Mouse (Mus musculus) thymus, postnatal 4 days (tissue): ENCODE data around the gene Pithd1.

ENCODE experiments used
- DNase-seq: peaks from one replicate; pipeline ENCODE4 v3.0.0; 2021

The Pithd1 gene

DNA sequence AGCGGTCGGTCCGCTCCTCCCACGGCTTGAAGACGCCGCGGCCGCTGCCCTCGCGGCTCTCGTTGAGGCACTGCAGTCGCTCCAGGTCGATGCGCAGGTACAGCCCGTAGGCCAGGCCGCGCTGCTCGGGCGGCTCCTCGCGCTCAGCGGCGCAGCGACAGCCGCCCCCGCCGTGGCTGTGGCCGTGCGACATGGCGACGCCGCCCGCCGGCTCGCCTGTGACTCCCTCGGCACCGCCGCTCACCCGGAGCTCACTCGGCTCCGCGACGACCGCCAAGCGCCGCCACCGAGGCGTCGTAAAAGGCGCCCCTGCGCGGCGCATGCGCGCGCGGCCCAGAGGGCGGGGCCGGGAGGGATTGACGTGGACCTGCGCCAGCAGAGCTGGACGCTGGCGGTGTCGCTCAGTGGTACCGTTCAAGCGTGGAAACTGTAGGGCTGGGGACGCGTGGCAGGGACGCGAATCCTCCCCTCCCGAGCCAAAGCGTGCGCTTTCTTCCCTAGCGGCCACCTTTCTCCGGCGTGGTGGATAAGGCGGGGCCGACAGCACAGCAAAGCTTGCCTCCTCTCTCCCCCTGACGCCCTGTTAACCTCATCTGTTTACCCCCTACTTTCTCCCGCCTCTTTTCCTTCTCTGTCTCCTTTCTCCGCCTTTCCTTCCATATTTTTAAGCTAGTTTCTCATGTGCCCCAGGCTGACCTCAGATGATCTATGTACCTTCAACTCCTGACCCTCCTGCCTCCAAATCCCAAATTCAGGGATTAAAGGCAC is at the start of gene Pithd1:
Gene Pithd1 (minus strand): TSS at position 322 of the 768 bp plus-strand sequence.
- DNase-seq: peak; percentile 95

DNA sequence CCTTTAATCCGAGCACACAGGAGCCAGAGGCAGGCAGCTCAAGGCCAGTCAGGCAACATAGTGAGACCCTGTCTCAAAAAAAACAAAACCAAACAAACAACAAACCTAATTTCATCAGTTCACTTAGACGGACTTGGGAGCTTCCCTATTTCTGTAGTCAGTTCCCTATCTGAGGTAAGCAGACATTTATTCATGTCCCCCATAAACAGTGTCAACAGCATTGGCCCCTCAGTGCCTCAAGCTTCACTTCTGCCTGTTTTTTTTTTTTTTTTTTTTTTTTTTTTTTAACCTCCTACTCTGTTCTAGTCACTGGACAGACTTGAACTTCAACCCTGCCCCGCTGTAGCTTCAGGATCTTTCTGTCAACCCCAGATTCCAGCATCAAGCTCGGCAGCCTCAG is 48.0 kb upstream of the Pithd1 start:
- DNase-seq: no peak

GRCm38 (mm10) chr4:136033231-136033630 is 46.2 kb upstream of the Pithd1 start:
- no peak for DNase-seq

GRCm38 (mm10) chr4:136030968-136031909 is 44.2 kb upstream of the Pithd1 start:
- DNase-seq: peak; percentile 40

DNA sequence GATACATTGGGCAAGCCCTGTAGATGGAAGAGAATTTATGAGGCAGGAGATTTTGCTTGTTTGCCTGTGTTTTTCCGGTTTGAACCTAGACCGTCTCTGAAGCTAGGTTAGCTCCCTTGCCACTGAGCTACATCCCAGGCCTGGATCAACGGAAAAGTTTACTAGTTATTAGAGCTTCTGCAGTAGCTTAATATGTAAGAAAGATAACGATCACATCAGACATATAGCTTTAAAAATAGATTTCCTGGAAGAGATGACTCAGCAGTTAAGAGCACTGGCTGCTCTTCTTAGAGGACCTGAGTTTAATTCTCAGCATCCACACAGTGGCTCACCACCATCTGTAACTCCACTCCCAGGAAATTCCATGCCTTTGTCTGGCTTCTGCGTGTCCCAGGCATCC is 41.6 kb upstream of the Pithd1 start:
- no peak for DNase-seq

GRCm38 (mm10) chr4:136028132-136028564 is 41.1 kb upstream of the Pithd1 start:
- peak; percentile 58 for DNase-seq

DNA sequence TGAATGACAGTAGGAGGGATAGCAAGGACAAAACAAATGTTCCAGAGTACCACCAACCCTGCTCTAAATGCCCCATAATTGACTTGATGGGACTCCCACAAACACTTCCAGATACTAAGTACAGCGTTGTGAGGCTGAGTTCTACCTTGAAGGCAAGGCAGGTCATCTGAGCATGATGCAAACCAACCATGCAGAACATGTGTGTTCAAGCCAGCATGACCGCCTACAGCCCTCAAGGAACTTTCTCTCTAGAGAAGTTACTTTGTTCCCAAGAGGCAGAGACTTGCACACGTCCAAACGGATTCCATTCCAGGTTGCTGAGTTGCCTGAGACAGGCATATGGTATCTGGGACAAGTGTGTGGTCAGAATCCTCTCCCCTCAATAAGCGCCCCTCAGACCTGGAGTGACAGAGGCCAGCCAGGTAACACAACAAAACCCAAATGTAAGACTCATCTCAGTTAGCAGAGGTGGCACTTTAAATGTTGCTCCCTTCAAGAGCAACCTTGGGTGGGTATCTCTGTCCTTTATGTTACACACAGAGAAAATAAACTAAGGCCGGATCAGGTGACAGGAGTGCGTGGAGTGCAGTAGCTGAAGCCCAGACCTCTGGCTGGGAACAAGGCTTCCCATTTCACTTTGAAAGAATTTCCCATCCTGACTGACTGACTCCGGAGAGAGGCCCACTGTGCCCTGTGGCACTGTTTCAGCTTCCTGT is 40.5 kb upstream of the Pithd1 start:
- DNase-seq: no peak

DNA sequence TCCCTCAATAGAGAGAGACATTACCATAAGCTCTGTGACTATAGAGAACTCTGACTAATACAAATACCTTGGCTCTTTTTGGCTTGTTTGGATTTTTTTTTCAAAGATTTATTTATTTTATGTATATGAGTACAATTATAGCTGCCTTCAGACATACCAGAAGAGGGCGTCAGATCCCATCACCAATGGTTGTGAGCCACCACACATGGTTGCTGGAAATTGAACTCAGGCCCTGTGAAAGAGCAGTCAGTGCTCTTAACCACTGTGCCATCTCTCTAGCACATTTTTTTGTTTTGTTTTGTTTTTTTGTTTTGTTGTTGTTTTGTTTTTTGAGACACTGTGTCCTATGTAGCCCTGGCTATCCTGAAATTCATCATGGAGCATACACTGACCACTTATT is 38.3 kb upstream of the Pithd1 start:
- no peak for DNase-seq

- DNase-seq: peak; percentile 53
These were observed 35.9 kb upstream of the Pithd1 start for GRCm38 (mm10) chr4:136022924-136023323.

DNA sequence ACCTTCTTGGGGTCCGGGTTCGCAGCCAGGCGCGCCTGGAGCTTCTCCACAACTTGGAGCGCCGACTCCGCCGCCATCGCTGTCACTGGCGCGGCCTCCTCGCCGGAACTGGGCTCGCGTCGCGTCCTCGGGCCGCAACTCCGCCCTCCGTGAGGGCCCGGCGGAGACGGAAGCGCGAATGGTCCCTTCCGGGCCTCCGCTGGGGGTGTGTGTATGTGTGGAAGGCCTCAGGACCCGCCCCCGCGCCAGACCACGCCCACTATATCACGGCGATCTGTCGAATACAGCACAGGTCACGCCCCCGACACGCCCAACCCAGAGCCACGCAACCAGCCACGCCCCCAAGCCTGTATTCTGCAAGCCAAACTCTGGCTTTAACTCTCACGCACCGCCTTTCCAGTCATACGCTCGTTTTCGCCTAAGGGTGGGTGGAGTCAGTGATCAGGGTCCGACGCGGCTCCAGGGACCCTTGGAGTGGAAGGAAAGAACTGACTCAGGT is 34.5 kb upstream of the Pithd1 start, which contains the start of gene Eloa:
Gene Eloa (minus strand): TSS at position 215 of the 499 bp plus-strand sequence.
- DNase-seq: peak; percentile 100

GRCm38 (mm10) chr4:136020743-136021548 is 33.9 kb upstream of the Pithd1 start:
- no peak for DNase-seq

GRCm38 (mm10) chr4:136016059-136016602 is 29.1 kb upstream of the Pithd1 start:
- DNase-seq: no peak

GRCm38 (mm10) chr4:136010586-136010985 is 23.5 kb upstream of the Pithd1 start:
- no peak for DNase-seq

GRCm38 (mm10) chr4:136008782-136009447 is 21.9 kb upstream of the Pithd1 start:
- no peak for DNase-seq

- DNase-seq: no peak
These were observed 19.8 kb upstream of the Pithd1 start for GRCm38 (mm10) chr4:136006821-136007220.

DNA sequence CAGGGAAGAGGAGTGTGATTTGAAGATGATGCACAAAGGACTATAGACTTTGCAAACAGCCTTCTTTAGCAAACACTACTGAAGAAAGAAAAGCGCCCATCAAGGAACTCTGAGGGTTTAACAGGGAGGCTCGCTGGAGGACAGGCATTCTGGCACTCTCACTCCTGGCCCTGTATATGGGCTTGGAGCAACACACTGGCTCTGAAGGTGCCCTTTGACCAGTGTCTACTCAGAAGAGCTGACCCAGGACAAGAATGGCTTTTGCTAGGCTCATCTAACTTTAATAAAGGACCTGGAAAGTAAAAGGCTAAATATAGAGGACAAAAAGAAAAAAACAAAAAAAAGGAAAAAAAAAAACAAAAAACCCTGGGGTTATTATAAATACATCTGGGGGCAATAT is 17.9 kb upstream of the Pithd1 start:
- no peak for DNase-seq

DNA sequence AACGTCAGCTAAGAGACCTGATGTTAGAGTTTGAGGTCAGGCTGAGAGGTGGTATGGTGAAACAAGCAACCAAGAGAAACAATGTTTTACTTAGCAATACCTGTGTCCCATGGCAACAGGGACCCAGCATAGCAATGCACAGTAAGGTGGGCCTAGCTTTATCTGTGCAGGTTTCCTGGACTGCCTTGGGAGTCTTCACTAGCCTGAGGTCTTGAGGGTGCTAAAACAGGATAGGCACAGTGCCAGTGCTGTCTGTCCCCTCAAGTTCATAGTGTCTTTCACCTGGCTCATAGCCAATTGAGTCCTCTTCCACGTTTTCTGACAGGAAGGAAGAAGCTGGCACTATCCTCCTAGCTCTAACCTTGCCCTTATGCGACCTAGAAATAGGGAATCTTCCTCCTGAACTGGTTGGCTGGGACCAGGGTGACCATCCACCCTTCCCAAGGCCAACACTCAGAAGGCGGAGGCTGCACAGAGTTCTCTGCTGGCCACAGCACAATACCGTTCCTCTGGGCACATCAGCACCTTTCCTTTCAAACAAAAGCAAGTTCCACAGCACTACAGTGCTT is 17.1 kb upstream of the Pithd1 start:
- DNase-seq: no peak

- no peak for DNase-seq
These were observed 8.1 kb upstream of the Pithd1 start for GRCm38 (mm10) chr4:135995118-135995517.

DNA sequence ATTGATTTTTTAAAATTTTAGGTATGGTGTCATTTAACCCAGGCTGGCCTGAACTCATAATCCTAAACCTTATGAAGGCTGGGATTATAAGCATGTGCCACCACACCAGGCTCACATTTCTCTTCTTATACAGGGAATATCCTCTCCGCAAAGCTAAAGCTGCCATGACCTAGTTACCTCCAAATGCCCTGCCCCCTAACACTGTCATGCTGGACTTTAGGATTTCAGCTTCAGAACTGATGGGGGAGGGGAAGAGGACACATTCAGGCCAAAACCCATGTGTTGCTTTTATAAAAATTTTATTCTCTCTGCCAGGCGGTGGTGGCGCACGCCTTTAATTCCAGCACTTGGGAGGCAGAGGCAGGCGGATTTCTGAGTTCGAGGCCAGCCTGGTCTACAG is 6.9 kb upstream of the Pithd1 start:
- no peak for DNase-seq

- DNase-seq: no peak
These were observed 650 bp upstream of the Pithd1 start for GRCm38 (mm10) chr4:135987714-135988113.
